Mouse (Mus musculus) hindbrain, embryonic 15.5 days (tissue): Measurements from ENCODE around the gene Gm21188. TPM values are rescaled to one million over a fixed set of nuclear protein-coding genes. Genes with fewer than 3 reads are reported as not detected.

Experiments
- polyA plus RNA-seq: library from polyadenylated mRNA; unstranded; fragments of >200 nt; fragmentation: Nextera tagmentation; extraction: Ambion mirVana; gene quantifications from 2 replicates; pipeline ENCODE4 v1.2.1, GENCODE M21; 2015

Gene Gm21188
- polyA plus RNA-seq, 1 experiment from 2014 or later, result not detected

Other genes starting within 250 kb of the Gm21188 start
- gene AF067063, start 222.0 kb downstream of the Gm21188 start, polyA plus RNA-seq, result not detected in 2 replicates
- gene D13Ertd608e, start 216.2 kb downstream of the Gm21188 start, polyA plus RNA-seq, result not detected in 2 replicates
- gene Tcstv1, start 157.4 kb downstream of the Gm21188 start, polyA plus RNA-seq, result not detected in 2 replicates
- not detected in 2 replicates for gene Gm21761, start 122.9 kb downstream of the Gm21188 start, polyA plus RNA-seq
- not detected in 2 replicates for gene B020031M17Rik, start 101.4 kb downstream of the Gm21188 start, polyA plus RNA-seq
- not detected in 2 replicates for gene Gm36079, start 25.2 kb downstream of the Gm21188 start, polyA plus RNA-seq
- gene Gm20767, start 88.1 kb upstream of the Gm21188 start, polyA plus RNA-seq, result not detected in 2 replicates
- gene Gm21818, start 120.2 kb upstream of the Gm21188 start, polyA plus RNA-seq, result not detected in 2 replicates
- not detected in 2 replicates for gene Gm21762, start 163.8 kb upstream of the Gm21188 start, polyA plus RNA-seq
- gene Gm21731, start 186.9 kb upstream of the Gm21188 start, polyA plus RNA-seq, result not detected in 2 replicates
- gene AF067061, start 210.9 kb upstream of the Gm21188 start, polyA plus RNA-seq, result not detected in 2 replicates
- gene BC147527, start 248.2 kb upstream of the Gm21188 start, polyA plus RNA-seq, result 0.37 TPM in 1 of 2 replicates, not detected in the other